Mouse (Mus musculus) ES-Bruce4 (cell line): Measurements from ENCODE around the gene Zfp112.

Experiments used
- CTCF ChIP-seq: IDR thresholded peaks from one replicate; pipeline ENCODE4 v1.8.1; 2011; ENCODE audit warnings: low read depth, low read length
- POLR2A ChIP-seq: IDR thresholded peaks from one replicate; pipeline ENCODE4 v1.8.1; 2011; ENCODE audit warnings: low read length; ENCODE audit not compliant: insufficient read depth

DNA sequence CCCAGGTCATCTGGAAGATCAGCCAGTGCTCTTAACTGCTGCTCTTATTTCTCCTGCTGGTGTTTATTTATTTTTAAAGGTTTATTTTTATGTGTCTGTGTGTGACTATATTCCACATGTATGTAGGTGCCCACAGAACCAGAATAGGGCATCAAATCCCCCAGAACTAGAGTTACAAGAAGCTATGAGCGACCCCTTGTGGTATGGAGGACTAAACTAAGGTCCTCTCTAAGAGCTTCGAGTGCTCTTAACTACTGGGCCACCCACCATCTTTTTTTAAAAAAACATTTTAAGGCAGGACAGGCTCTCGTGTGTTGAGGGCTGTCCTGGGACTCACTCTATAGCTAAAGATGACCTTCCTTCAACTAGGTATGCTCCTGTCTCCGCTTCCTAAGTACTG lies 25.2 kb upstream of the Zfp112 start:
- TF ChIP-seq CTCF (no peak), POLR2A (no peak)
